Mouse (Mus musculus) heart, postnatal 25 days (tissue): ENCODE results near the gene Bcap31. TPM values are rescaled to one million over a fixed set of nuclear protein-coding genes. Genes with fewer than 3 reads are reported as not detected.
"Not testable (repeated sequence)": the region's sequence is repeated elsewhere in the genome, so short reads cannot be mapped to it uniquely, and the experiment has no call there.

Experiments
- DNase-seq: peaks from one replicate; pipeline ENCODE4 v3.0.0; 2022; ENCODE audit warnings: low spot score
- intact Hi-C: fragments of 180-260 bp; cut with DNase I; formaldehyde crosslinking; loops from one replicate; pipeline ENCODE4 v1.15.1; 2025
- total RNA-seq, 2 experiments: library from RNA; stranded (reverse); gene quantifications; 2 replicates each; pipeline ENCODE4 v1.2.3; 2021

The Bcap31 gene
- total RNA-seq: 10 to 100 TPM; 76.5 to 81.9 TPM

DNA sequence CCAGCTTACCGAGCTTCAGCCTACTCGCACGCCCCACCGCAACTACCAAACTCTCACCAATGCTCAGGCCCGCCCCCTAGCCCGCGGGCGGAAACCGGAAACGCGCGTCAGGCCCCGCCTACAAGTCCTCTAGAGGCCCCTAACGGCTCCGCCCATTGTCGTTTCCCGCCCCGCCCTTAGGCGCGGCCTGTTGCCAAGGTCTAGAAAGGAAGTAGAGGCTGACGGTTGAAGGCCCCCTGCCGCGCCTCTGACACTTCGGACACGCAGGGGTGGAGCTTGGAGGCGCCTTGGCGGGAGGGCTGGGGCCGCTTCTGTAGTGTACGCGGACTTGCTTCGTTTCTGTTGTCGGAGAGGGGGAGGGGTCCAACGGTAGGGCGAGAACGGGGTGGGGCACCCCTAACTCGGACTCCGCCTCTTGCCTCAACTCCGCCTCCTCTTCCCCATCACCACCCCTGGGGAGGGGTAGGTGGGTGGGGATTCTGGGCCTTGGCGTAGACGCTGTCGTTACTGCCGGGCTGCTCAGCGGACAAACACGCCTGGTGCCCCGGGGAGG is at the start of gene Bcap31, which contains the start of gene Abcd1:
Gene Bcap31 (minus strand): TSS at position 67 of the 553 bp plus-strand sequence.
Gene Abcd1 (plus strand): TSS at position 489 of the 553 bp plus-strand sequence.
- intact Hi-C loops: loop anchor here (5.0 kb wide), 1 partner anchor 71 kb away; the partner anchor contains the start of genes Idh3g and Ssr4
- peak; percentile 92 for DNase-seq

GRCm38 (mm10) chrX:73765311-73765710 is 49.3 kb upstream of the Bcap31 start:
- DNase-seq: peak; percentile 26
- intact Hi-C loops: no loop called here

DNA sequence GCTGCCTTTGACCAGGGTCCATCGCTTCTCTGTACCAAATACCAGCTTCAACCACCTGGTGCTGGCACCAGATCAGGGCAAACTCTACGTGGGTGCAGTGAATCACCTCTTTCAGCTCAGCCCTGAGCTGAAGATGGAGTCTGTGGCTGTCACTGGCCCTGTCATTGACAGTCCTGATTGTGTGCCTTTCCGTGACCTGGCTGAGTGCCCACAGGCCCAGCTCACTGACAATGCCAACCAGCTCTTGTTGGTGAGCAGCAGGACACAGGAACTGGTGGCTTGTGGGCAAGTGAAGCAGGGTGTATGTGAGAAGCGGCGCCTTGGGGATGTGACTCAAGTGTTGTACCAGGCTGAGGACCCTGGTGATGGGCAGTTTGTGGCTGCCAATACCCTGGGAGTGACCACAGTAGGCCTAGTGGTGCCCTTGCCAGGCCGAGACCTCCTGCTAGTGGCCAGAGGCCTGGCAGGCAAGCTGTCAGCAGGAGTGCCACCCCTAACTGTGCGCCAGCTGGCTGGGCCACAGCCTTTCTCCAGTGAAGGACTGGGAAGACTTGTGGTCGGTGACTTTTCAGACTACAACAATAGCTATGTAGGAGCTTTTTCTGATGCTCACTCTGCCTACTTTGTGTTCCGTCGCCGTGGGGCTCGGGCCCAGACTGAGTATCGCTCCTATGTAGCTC is 42.8 kb upstream of the Bcap31 start:
- intact Hi-C loops: no loop called here
- DNase-seq: no peak

- DNase-seq: no peak
- intact Hi-C loops: no loop called here
These were observed 40.6 kb upstream of the Bcap31 start, which contains the start of gene Plxnb3 for GRCm38 (mm10) chrX:73756334-73757140. Gene Plxnb3 (plus strand): TSS chrX:73757090.

- DNase-seq: no peak
- intact Hi-C loops: no loop called here
These were observed 33.0 kb upstream of the Bcap31 start for GRCm38 (mm10) chrX:73748977-73749376.

- no peak for DNase-seq
- intact Hi-C loops: no loop called here
These were observed 29.0 kb upstream of the Bcap31 start for GRCm38 (mm10) chrX:73744774-73745481.

- intact Hi-C loops, DNase-seq: not testable (repeated sequence)
These were observed 23.9 kb upstream of the Bcap31 start for GRCm38 (mm10) chrX:73739841-73740240.

GRCm38 (mm10) chrX:73739151-73739550 is 23.2 kb upstream of the Bcap31 start:
- intact Hi-C loops: no loop called here
- DNase-seq: no peak

DNA sequence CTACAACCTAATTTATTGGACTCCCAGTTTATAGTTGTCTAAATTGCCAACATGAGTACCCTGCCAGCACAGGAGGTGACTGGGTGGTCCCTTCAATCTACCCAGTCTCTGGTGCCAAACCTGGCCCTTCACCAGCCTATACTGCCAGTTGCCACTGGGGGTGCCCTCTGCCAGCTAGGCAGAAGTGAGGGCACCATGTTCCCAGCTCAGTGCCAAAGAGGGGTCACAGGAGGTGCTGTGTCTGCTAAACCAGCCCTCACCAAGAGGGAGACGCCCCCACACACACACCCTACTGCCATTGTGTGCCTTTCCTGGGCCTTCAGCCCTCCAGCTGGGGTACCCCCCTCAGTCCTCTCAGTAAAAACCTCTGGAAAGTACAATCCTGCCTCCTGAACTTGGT is 22.2 kb upstream of the Bcap31 start:
- DNase-seq: no peak
- intact Hi-C loops: no loop called here

DNA sequence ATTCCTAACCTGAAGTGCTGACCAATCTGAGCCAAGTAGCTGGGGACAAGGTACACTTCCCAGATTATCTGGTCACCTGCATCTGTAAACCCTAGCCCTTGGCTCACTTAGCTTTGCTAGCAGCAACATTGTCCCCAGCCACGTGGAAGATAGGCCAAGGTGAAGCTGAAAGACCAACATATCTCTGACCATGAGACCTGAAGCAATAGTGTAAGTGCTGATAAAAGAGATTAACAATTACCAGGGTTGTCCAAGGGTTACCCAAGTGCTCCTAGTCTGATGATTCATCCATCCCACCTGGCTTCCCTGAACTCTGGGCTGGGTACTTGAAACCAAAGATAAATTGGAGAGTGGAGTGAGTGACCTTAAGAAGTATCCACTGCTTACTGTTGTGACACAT is 14.9 kb upstream of the Bcap31 start:
- intact Hi-C loops: no loop called here
- DNase-seq: no peak

- intact Hi-C loops: loop anchor here (5.0 kb wide), 1 partner anchor 68 kb away; the partner anchor contains the start of genes Idh3g and Ssr4
- no peak for DNase-seq
These were observed 2.8 kb upstream of the Bcap31 start for GRCm38 (mm10) chrX:73718686-73719362.

GRCm38 (mm10) chrX:73718271-73718670 is 2.3 kb upstream of the Bcap31 start:
- intact Hi-C loops: loop anchor here (5.0 kb wide), 1 partner anchor 69 kb away; the partner anchor contains the start of genes Idh3g and Ssr4
- no peak for DNase-seq

DNA sequence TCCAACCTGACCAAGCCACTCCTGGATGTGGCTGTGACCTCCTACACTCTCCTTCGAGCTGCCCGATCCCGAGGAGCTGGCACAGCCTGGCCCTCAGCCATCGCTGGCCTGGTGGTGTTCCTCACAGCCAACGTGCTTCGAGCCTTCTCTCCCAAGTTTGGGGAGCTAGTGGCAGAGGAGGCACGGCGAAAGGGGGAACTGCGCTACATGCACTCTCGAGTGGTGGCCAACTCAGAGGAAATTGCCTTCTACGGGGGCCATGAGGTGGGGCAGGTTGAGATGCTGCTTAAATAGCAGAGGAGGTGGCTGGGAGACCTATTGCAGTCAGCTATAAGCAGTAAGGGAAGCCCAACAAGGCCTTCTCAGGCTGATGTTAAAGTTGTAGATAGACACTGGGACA is 1.7 kb upstream of the Bcap31 start:
- DNase-seq: peak; percentile 11
- intact Hi-C loops: loop anchor here (5.0 kb wide), 1 partner anchor 70 kb away; the partner anchor contains the start of genes Idh3g and Ssr4

DNA sequence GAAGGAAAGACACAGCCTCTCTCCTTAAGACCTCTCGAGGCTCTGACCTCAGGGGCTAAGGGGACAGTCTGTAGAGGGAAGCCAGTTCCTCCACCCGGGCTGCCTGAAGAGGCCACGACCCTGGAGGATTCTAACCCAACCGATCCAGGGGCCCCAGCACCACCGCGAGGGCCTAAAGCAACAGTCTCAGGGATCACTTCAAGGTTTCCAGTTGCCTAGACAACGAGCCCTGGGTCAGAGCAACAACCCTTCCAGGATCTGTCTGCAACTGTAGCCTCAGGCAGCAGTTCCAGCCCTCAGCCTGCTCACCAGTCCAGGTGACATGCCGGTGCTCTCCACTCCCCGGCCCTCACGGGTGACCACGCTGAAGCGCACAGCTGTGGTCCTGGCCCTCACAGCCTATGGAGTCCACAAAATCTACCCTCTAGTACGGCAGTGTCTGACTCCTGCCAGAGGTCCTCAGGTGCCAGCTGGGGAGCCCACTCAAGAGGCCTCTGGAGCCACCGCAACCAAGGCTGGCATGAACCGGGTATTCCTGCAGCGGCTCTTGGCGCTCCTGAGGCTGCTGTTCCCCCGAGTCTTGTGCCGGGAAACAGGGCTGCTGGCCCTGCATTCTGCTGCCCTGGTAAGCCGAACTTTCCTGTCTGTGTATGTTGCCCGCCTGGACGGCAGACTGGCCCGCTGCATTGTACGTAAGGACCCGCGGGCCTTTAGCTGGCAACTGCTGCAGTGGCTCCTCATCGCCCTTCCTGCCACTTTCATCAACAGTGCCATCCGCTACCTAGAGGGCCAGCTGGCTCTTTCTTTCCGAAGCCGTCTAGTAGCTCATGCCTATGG is 952 bp upstream of the Bcap31 start:
- DNase-seq: peak; percentile 4
- intact Hi-C loops: loop anchor here (5.0 kb wide), 1 partner anchor 70 kb away; the partner anchor contains the start of genes Idh3g and Ssr4

DNA sequence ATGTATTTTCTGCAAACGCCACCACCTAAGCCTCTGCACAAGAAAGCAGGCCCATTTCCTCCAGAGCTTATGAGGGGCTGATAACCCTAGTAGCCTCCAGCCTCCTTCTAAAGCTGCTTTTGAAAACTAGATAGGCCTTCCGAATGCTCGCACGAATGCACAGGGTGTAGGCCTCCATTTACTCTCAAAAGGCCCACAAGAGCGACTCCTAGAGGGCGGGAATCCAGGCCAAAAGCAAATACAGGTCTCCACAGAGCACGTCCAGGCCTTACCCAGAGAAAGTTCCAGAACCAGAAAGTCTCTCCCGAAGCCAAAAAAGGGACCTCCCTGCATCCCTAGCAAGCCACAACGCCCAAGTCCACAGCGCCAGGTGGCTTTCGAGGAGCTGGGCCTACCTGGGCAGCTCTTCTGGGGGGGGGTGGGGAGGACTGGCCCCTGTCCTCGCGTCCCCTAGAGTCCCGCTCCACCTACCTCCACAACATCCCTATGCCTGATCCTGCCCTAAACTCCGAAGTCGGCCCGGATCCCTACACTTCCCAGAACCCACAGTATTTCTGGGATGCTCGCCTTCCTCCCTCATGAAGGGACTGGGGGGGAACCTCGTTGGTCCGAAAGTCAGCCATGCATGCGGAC is 383 bp downstream of the Bcap31 start:
- DNase-seq: no peak
- intact Hi-C loops: loop anchor here (5.0 kb wide), 1 partner anchor 72 kb away; the partner anchor contains the start of genes Idh3g and Ssr4

GRCm38 (mm10) chrX:73700472-73700871 is 15.5 kb downstream of the Bcap31 start:
- DNase-seq: no peak
- intact Hi-C loops: no loop called here

- DNase-seq: peak; percentile 20
- intact Hi-C loops: no loop called here
These were observed 24.9 kb downstream of the Bcap31 start for GRCm38 (mm10) chrX:73690917-73691629.
